Mouse (Mus musculus) T-cell, adult 66 days (primary cell): Measurements from ENCODE around the gene Pramel7. TPM values are rescaled to one million over a fixed set of nuclear protein-coding genes. Genes with fewer than 3 reads are reported as not detected.

Source experiments
- total RNA-seq, 2 experiments: library from RNA; stranded (reverse); gene quantifications; 3 replicates in 1 of 2; 4 replicates in 1 of 2; pipeline ENCODE4 v1.2.4; 2023

Pramel7 gene
- total RNA-seq = not detected

DNA sequence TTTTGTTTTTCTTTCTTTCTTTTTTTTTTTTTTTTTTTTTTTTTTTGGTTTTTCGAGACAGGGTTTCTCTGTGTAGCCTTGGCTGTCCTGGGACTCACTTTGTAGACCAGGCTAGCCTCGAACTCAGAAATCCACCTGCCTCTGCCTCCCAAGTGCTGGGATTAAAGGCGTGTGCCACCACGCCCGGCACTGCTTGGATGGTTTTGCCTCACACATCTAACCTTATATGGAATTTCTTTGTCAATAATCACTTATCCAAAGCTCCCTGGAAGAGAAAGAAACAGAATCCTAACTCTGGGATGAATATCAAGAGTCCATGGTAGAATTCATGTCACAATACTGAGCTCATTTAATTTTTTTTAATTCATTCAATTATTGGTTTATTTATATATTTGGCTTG is at the start of gene Pramel7:
TSS of gene Pramel7 (minus strand) at position 101 of the 400 bp plus-strand sequence.

DNA sequence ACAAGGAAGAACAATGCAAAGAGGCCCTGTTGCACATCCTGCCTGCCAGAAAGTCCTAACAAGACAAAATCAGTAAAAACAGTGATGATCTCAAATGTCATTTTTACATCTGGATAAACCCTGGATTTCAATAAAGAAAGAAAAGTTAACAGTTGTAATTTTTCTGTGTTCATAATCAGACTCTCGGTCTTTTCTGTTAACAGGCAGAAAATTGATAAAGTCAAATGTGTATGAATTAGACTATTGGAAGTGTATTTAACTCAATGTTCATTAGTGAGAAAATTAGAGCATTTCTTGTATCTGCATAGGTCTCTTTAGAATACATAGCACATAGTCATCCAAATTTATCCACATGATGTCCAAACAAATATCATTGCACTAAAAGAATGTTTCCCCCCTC is 48.5 kb upstream of the Pramel7 start, which contains the start of gene Olfr1128:
TSS of gene Olfr1128 (minus strand) at position 101 of the 400 bp plus-strand sequence.

DNA sequence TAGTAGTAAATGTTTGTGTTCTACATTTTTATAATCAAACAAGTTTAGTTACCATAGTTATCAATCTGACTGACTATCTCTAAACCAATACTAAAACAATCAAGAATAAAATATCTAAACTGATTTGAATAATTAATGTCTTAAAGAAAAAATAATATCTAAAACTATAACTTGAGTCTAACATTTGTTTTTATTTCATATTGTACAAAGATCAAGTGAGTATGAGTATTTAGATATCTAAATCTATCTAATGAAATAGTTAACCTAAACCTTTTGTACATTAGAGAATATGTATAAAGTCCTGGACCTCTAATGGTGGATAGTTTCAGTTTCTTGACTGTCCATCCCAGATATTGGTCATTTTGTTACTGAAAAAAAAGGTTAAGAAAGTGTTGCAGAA is 34.6 kb upstream of the Pramel7 start, which contains the start of gene Olfr153:
TSS of gene Olfr153 (plus strand) at position 301 of the 400 bp plus-strand sequence.

DNA sequence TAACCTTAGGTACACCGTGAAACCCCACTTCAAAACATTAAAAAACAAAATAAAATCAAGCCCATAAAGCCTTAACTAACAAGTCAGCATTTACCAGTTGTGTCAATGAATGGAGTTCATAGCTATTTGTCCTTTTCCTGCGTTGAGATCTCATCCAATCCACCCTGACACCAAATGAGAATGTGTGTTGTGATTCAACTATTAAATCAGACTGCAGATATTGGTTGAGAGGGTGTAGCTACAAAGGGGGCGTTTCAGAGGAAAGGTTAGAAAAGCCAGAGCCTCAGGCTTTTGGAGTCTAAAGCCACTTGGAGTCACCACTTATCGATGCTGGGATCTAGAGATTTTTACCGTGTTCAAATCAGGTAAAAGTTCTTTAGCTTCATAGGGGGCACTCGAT is 9.4 kb upstream of the Pramel7 start, which contains the start of gene Pramel6:
TSS of gene Pramel6 (plus strand) at position 301 of the 400 bp plus-strand sequence.

DNA sequence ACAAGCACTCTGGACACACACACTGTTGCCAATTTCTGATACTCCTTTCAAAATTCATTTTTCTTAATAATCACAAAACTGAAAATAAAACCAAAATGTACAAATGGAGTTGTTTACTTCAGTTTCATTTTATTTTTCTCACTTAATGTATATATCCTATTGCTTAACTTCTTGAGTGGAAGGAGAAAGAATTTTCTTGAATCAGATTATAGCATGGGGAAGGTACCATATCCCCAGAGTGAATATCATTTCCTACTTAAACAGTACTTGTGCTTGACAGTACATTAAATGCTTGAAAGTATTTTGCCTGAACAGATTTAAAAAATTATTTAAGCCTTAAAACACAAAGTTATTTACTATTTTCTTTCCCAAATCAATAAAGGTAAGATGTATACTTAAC is 43.2 kb downstream of the Pramel7 start, which contains the start of gene Olfr1126:
TSS of gene Olfr1126 (plus strand) at position 301 of the 400 bp plus-strand sequence.

Other genes starting within 250 kb of the Pramel7 start
- not detected for gene Olfr1115, start 249.1 kb downstream of the Pramel7 start, total RNA-seq
- gene Olfr1116, start 229.6 kb downstream of the Pramel7 start, total RNA-seq = not detected
- gene Olfr1118, start 189.5 kb downstream of the Pramel7 start, total RNA-seq = not detected
- gene Olfr1120, start 142.3 kb downstream of the Pramel7 start, total RNA-seq = not detected
- not detected for gene Olfr1121, start 127.2 kb downstream of the Pramel7 start, total RNA-seq
- under 1 TPM; 0.15 to 0.18 TPM for gene Olfr1122, start 111.2 kb downstream of the Pramel7 start, total RNA-seq
- gene Olfr1123, start 80.5 kb downstream of the Pramel7 start, total RNA-seq = not detected
- gene Olfr1124, start 66.8 kb downstream of the Pramel7 start, total RNA-seq = not detected
- gene Olfr1126, start 43.1 kb downstream of the Pramel7 start, total RNA-seq = not detected
- not detected for gene Pramel6, start 9.5 kb upstream of the Pramel7 start, total RNA-seq
- gene Olfr153, start 34.7 kb upstream of the Pramel7 start, total RNA-seq = not detected
- gene Olfr1128, start 48.4 kb upstream of the Pramel7 start, total RNA-seq = not detected
- not detected for gene Olfr1129, start 76.8 kb upstream of the Pramel7 start, total RNA-seq
- not detected for gene Olfr1130, start 109.1 kb upstream of the Pramel7 start, total RNA-seq
- not detected for gene Olfr1131, start 130.0 kb upstream of the Pramel7 start, total RNA-seq
- gene Olfr1132, start 140.4 kb upstream of the Pramel7 start, total RNA-seq = not detected
- not detected for gene Olfr1133, start 150.3 kb upstream of the Pramel7 start, total RNA-seq
- gene Olfr1134, start 161.4 kb upstream of the Pramel7 start, total RNA-seq = not detected
- not detected for gene Olfr1135, start 176.6 kb upstream of the Pramel7 start, total RNA-seq
- gene Olfr1136, start 196.9 kb upstream of the Pramel7 start, total RNA-seq = not detected
- not detected for gene Olfr1137, start 216.1 kb upstream of the Pramel7 start, total RNA-seq
- not detected for gene Olfr1138, start 242.9 kb upstream of the Pramel7 start, total RNA-seq
- gene Olfr1140, start 246.7 kb upstream of the Pramel7 start, total RNA-seq = not detected